Mouse (Mus musculus) lung, postnatal 0 days (tissue): ENCODE measurements at regions not wholly inside any gene's neighbourhood (a gene's known extent, or its start where the extent isn't known, plus 50 kb on each side); places are given as distances from the start of the nearest gene placed in this dataset.

Experiments used
- CTCF ChIP-seq: IDR thresholded peaks from 2 replicates; pipeline ENCODE4 v1.5.1; 2016; ENCODE audit warnings: antibody characterized with exemption, mild to moderate bottlenecking
- EP300 ChIP-seq: IDR thresholded peaks from 2 replicates; pipeline ENCODE4 v1.6.1; 2016; ENCODE audit warnings: antibody characterized with exemption, mild to moderate bottlenecking, control low read depth

- TF ChIP-seq CTCF = no peak
- TF ChIP-seq EP300 = no peak
Measured at GRCm38 (mm10) chr3:19755136-19755535, 126.7 kb upstream of the 1700064H15Rik start.
